Mouse (Mus musculus) stomach, embryonic 14.5 days (tissue): ENCODE measurements around the gene Efcc1. TPM values are rescaled to one million over a fixed set of nuclear protein-coding genes. Genes with fewer than 3 reads are reported as not detected.

Experiments used
- ATAC-seq: fragments of 200-750 bp; cut with Nextera tagmentation; 2 replicates; pipeline ENCODE4 v1.8.0; 2017; ENCODE audit warnings: low read depth, moderate TSS enrichment; ENCODE audit not compliant: insufficient number of reproducible peaks, insufficient read depth, low FRiP score
- H3K27ac ChIP-seq: fragments of 300-500 bp; sonication (generic); 2 replicates; pipeline ENCODE4 v1.5.1; 2014; ENCODE audit warnings: mild to moderate bottlenecking, low read length, moderate library complexity, mixed read lengths
- H3K27me3 ChIP-seq: fragments of 300-500 bp; sonication (generic); 2 replicates; pipeline ENCODE4 v1.6.1; 2014; ENCODE audit warnings: low read length, control low read depth, mixed read lengths; ENCODE audit not compliant: control insufficient read depth, insufficient read depth
- H3K36me3 ChIP-seq: fragments of 300-500 bp; sonication (generic); 2 replicates; pipeline ENCODE4 v1.6.1; 2014; ENCODE audit warnings: mild to moderate bottlenecking, control low read depth, low read length, moderate library complexity, mixed read lengths; ENCODE audit not compliant: control insufficient read depth, insufficient read depth
- H3K4me1 ChIP-seq: fragments of 300-500 bp; sonication (generic); 2 replicates; pipeline ENCODE4 v1.6.1; 2014; ENCODE audit warnings: low read length, control low read depth, mixed read lengths; ENCODE audit not compliant: control insufficient read depth, insufficient read depth
- H3K4me2 ChIP-seq: fragments of 300-500 bp; sonication (generic); replicated peaks from 2 replicates; pipeline ENCODE4 v1.6.1; 2014; ENCODE audit warnings: low read depth, low read length, control low read depth
- H3K4me3 ChIP-seq: fragments of 300-500 bp; sonication (generic); 2 replicates; pipeline ENCODE4 v1.5.1; 2014; ENCODE audit warnings: low read depth, low read length, control low read depth
- H3K9ac ChIP-seq: fragments of 300-500 bp; sonication (generic); replicated peaks from 2 replicates; pipeline ENCODE4 v1.6.1; 2014; ENCODE audit warnings: low read depth, mild to moderate bottlenecking, control low read depth, low read length, moderate library complexity, mixed read lengths
- H3K9me3 ChIP-seq: fragments of 300-500 bp; sonication (generic); 2 replicates; pipeline ENCODE4 v1.6.1; 2016; ENCODE audit warnings: low read depth, low read length, control low read depth; ENCODE audit not compliant: control insufficient read depth
- WGBS: fragments of 180-500 bp; shearing (Covaris S2); extraction: QIAGEN DNeasy Blood & Tissue Kit; methylation state at CpG from one replicate; pipeline ENCODE4 v1.1.7; 2014; 5-methylcytosine and 5-hydroxymethylcytosine counted together
- polyA plus RNA-seq: library from polyadenylated mRNA; unstranded; fragments of >200 nt; fragmentation: Nextera tagmentation; extraction: Ambion mirVana; gene quantifications from 2 replicates; pipeline ENCODE4 v1.2.1, GENCODE M21; 2014

Gene Efcc1
- polyA plus RNA-seq, 1 experiment from 2014 or later: 2.2 TPM

- H3K4me2 ChIP-seq: no peak within 1 kb of the TSS
- no peak for ATAC-seq
- no peaks in the 10 kb centered on the region for H3K9me3 ChIP-seq
- 73% methylated on average over 2 of the region's 2 CpGs for WGBS
- no peak within 1 kb of the TSS for H3K9ac ChIP-seq
- no peaks in the 10 kb centered on the region for H3K27me3 ChIP-seq
- H3K27ac ChIP-seq: no peak within 1 kb of the TSS
- H3K4me1 ChIP-seq: no peaks in the 10 kb centered on the region
- H3K4me3 ChIP-seq: no peak within 1 kb of the TSS
- H3K36me3 ChIP-seq: no peaks in the 10 kb centered on the region
Observed at GRCm38 (mm10) chr6:87777842-87778241, 47.2 kb downstream of the Efcc1 start, which contains the start of gene Gp9. TSS of gene Gp9 (plus strand) at chr6:87778072.

GRCm38 (mm10) chr6:87778294-87779173 lies 47.9 kb downstream of the Efcc1 start:
- H3K9me3 ChIP-seq: no peaks in the 10 kb centered on the region
- no peak overlapping the region for H3K9ac ChIP-seq
- no peak for ATAC-seq
- H3K4me1 ChIP-seq: no peaks in the 10 kb centered on the region
- no peak overlapping the region for H3K4me2 ChIP-seq
- H3K27ac ChIP-seq: no peak overlapping the region
- H3K36me3 ChIP-seq: no peaks in the 10 kb centered on the region
- no peak overlapping the region for H3K4me3 ChIP-seq
- WGBS: 72% methylated on average over 11 of the region's 11 CpGs
- no peaks in the 10 kb centered on the region for H3K27me3 ChIP-seq

GRCm38 (mm10) chr6:87779174-87780165 lies 48.8 kb downstream of the Efcc1 start:
- Histone ChIP-seq H3K9ac (no peak overlapping the region), H3K4me2 (no peak overlapping the region), H3K27me3 (no peaks in the 10 kb centered on the region), H3K9me3 (no peaks in the 10 kb centered on the region), H3K4me3 (no peak overlapping the region), H3K36me3 (no peaks in the 10 kb centered on the region), H3K4me1 (no peaks in the 10 kb centered on the region), H3K27ac (no peak overlapping the region)
- WGBS: 83% methylated on average over 11 of the region's 11 CpGs
- ATAC-seq: no peak

- Histone ChIP-seq H3K4me3 (no peak overlapping the region), H3K9me3 (no peaks in the 10 kb centered on the region), H3K36me3 (no peaks in the 10 kb centered on the region), H3K4me2 (no peak overlapping the region), H3K27me3 (no peaks in the 10 kb centered on the region), H3K27ac (no peak overlapping the region), H3K4me1 (no peaks in the 10 kb centered on the region), H3K9ac (no peak overlapping the region)
- 82% methylated on average over 10 of the region's 10 CpGs for WGBS
- no peak for ATAC-seq
Observed at GRCm38 (mm10) chr6:87780546-87781301, 50.1 kb downstream of the Efcc1 start.

- H3K9me3 ChIP-seq: no peaks in the 10 kb centered on the region
- WGBS: 72% methylated on average over 8 of the region's 8 CpGs
- ATAC-seq: no peak
Observed at GRCm38 (mm10) chr6:87784033-87784432, 53.4 kb downstream of the Efcc1 start.

GRCm38 (mm10) chr6:87786621-87787020 lies 56.0 kb downstream of the Efcc1 start:
- Histone ChIP-seq H3K27ac (no peak overlapping the region), H3K27me3 (no peaks in the 10 kb centered on the region), H3K4me3 (no peak overlapping the region), H3K9me3 (no peaks in the 10 kb centered on the region), H3K4me2 (no peak overlapping the region), H3K9ac (no peak overlapping the region), H3K36me3 (peaks cover 4% of the 10 kb centered on the region; the same call in 1 of the 2 replicates), H3K4me1 (peaks cover 3% of the 10 kb centered on the region; the same call in 1 of the 2 replicates)
- ATAC-seq: no peak
- WGBS: 78% methylated on average over 5 of the region's 5 CpGs

More at GRCm38 (mm10) chr6:87784033-87784432, 53.4 kb downstream of the Efcc1 start:
- H3K36me3 ChIP-seq: no peaks in the 10 kb centered on the region
- H3K9ac ChIP-seq: no peak overlapping the region
- H3K4me3 ChIP-seq: no peak overlapping the region
- no peaks in the 10 kb centered on the region for H3K27me3 ChIP-seq
- no peaks in the 10 kb centered on the region for H3K4me1 ChIP-seq
- no peak overlapping the region for H3K4me2 ChIP-seq
- H3K27ac ChIP-seq: no peak overlapping the region

- no peak overlapping the region for H3K9ac ChIP-seq
- no peak for ATAC-seq
- peaks cover 3% of the 10 kb centered on the region; the same call in 1 of the 2 replicates for H3K4me1 ChIP-seq
- WGBS: 83% methylated on average over 6 of the region's 6 CpGs
- no peaks in the 10 kb centered on the region for H3K9me3 ChIP-seq
- H3K36me3 ChIP-seq: peaks cover 9% of the 10 kb centered on the region; the same call in 1 of the 2 replicates
- H3K4me3 ChIP-seq: no peak overlapping the region
- no peak overlapping the region for H3K4me2 ChIP-seq
- H3K27me3 ChIP-seq: no peaks in the 10 kb centered on the region
- no peak overlapping the region for H3K27ac ChIP-seq
Observed at GRCm38 (mm10) chr6:87787108-87787890, 56.6 kb downstream of the Efcc1 start.
